Mouse (Mus musculus) right cerebral cortex, postnatal 36 days (tissue): Measurements from ENCODE around the gene Hacd4.

ENCODE experiments used
- DNase-seq, 2 experiments: peaks; one replicate each; pipeline ENCODE4 v3.0.0; 2022; ENCODE audit warnings: low spot score in 2 of 2, mixed read lengths in 1 of 2

The Hacd4 gene

DNA sequence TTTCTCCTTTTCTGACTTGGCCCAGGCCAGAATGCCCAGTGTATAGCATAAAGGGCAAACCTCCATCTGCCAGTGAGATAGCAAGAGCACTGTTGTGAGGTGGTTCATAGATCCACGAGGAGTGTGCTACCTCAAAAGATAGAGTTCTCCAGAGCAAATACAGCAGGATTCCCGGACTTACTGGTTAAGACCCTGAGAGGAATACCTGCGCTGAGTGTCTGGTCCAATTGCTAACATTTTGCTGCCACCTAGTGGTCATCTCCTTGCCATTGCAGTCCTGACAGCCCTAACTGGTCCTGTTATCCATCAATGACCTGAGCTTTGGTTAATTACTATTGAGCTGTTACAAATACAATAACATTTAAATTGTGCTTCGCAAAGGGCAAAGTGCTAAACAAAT lies 87.8 kb downstream of the Hacd4 start:
- peak; percentile 40 to 55 for DNase-seq
